Mouse (Mus musculus): Measurements from ENCODE around the gene Rgl2.
A peak's percentile ranks its signal among the peaks of the same experiment; 100 is the strongest.

DNA sequence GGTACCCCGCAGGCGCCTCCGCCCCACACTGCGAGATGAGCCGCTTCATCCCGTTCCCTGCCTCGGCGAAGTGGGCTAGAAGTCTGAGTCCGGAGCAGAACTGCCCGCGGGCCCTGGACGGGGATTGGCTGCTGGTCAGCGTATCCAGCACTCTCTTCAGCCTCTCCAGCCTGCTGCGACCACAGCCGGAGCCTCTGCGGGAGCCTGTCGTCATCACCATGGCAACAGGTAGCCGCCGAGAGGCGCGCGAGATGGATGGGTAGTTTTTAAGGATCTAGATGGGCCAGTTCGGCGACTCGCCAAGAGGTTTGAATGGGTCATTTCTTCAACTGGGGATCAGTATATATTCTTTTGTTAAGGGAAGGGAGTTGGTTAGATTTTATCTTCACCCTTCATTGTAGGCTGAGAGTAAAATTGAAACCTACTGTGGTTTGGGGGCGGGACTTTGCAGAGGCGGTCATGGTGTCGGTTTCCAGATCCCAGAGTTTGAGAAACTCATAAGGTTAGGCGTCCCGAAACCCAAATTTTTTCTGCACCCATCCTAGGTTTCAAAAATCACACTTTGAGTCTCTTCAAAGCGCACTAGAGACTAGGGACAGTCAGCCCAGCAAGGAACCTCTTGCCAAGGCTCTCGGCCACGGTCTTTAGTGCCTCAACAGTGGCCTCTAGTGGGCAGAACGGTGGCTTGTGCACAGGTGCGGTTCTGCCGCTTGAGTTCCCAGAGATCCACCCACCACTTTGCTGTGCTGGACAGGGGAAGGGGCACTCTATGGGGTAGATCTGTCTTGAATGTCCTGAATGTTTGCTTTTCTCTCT is 8.9 kb upstream of the Rgl2 start:
- peak; percentile 91 for TF ChIP-seq CTCF (IDR thresholded peaks at IDR 0.05)
- no peak; the same call in 1 of the 2 replicates for TF ChIP-seq EP300 (IDR thresholded peaks at IDR 0.05)
